Mouse (Mus musculus) urinary bladder, postnatal 36 days (tissue): ENCODE measurements around the gene Ncor1.
"Not testable (repeated sequence)": the region's sequence is repeated elsewhere in the genome, so short reads cannot be mapped to it uniquely, and the experiment has no call there.

Source experiments
- DNase-seq, 2 experiments: peaks; one replicate each; pipeline ENCODE4 v3.0.0; 2022; ENCODE audit warnings: low spot score in 2 of 2, mixed read lengths in 1 of 2

The Ncor1 gene

DNA sequence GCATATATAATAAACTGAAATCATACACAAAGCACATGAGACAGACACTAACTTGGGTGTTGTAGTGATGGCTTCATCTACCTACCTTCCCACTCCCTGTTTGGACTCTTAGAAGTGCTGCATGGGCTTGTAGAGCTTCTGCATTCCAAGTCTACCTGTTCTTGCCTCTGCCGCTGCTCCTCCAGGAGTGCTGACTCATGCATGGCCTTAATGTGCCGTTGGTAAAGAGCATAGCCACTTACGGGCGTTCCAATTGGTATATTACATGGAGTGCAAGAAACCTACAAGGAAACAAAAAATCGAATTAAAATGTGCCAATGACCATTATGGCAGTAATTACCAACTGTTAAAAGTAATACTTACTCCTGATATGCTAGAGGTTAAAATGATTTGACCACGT, 91.5 kb downstream of the Ncor1 start:
- no peak for DNase-seq

GRCm38 (mm10) chr11:62355216-62355615, 103.1 kb downstream of the Ncor1 start:
- no peak for DNase-seq

DNA sequence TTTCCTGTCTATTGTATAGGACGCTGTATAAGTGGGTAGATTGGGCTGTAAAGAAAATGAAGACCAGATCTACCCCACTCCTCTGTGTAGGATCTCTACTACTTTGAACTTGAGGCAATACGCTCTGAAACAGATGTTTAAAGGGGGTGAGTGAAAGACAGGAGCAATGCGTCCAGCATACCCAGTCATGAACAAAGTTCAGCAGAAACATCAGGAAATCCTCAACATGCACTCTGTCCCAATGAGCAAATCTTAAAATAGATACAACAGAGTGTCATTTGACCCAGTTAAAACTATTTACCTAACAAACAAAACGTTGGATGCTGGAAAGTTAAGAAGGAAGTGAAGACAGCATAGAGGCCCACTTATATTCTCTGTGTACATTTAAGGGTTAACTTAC, 106.4 kb downstream of the Ncor1 start:
- DNase-seq = no peak

DNA sequence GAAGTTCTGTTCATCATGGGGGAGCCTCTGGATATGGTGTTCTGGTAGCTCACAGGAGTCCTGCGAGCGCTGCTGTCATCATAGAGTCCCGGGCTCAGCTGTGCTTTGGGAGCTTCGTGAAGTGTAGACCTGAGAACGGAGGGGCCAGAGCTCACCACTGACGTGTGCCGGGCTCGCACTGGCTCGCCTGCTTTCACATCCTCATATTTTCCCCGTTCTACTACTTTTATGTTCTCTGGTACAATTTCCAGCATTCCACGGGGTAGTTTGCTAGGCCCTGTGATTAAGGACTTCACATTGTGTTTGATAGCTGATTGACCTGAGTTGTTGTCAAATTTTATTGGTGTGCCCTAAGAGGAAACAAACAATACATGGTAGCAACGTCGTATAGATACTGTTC, 115.3 kb downstream of the Ncor1 start:
- DNase-seq = no peak

- DNase-seq = no peak
Observed at GRCm38 (mm10) chr11:62332228-62332627, 126.1 kb downstream of the Ncor1 start.

- no peak for DNase-seq
Observed at GRCm38 (mm10) chr11:62331141-62331540, 127.2 kb downstream of the Ncor1 start.

DNA sequence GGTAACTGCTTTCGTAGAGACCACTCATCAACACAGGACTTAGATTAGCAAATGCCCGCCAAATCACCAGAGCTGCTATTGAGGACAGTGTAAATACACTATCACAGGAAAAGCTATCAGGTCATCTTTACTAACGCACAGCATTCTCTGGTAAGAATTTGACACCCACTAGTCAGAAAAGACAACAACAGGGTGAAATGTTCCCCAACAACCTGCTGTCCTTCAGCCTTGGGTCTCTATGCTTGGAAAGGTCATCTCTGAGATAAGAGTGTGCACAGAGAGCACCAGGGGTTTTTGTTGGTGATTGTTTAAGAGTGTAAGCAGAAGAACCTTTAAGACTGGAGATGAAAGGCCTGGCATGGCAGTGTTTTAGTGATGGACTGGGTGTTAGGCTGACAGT, 134.7 kb downstream of the Ncor1 start:
- DNase-seq = no peak

DNA sequence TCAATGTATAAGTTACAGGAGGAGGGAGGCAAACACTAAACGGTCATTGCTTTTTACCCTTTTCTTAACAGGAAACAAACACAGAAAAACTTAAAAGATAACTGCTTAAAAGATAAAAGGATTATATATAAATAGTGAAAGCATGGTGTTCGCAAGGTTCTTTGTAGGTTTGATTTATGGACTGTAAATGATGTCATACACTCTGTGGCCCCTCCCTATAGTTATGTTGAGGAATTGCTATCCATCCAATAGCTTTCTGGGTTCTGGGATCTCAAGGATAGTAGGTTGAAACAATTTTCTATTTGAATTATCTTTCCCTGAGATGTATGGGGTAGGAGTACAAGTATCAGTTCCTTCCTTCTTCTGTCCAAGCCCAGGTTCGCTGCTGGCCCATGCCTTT, 138.2 kb downstream of the Ncor1 start:
- DNase-seq = no peak

DNA sequence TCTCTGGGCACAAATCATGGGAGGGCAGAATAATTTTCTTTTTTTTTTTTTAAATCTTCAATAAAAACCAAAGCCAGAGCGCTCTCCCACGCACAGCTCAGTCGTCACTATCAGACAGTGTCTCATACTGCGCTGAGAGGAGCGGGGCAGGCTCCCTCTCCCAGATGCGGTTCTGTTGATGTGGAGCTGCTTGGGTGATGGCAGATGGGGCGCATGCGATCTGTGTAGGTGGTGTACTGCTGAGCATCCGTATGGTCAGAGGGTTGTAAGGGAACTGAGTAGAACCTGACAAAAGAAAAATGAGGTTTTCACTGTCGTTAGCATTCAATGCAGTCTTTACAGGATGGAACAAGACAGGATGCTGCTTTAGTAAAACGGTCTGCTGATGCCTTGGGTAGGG, 140.6 kb downstream of the Ncor1 start:
- no peak for DNase-seq

DNA sequence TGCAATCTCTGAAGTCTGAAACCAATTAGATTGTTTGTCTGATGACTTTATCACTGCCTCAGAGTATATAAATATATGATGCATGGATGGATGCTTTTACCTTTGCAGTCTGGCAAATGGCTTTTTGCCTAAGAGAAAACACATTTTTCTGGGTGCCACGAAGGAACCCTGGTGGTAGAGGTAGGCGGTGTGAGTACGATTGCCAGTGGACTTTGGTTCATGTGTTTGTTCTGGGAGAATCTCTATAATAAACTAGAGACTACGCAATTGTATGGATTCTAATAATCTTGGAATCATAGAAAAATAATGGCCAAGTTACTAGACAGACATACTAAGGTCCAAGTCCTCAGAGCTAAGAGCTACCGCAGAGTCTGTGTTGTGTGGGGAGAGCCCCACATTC, 143.4 kb downstream of the Ncor1 start:
- no peak for DNase-seq

- no peak for DNase-seq
Observed at GRCm38 (mm10) chr11:62309296-62309695, 149.0 kb downstream of the Ncor1 start.

GRCm38 (mm10) chr11:62305866-62306265, 152.5 kb downstream of the Ncor1 start:
- DNase-seq = no peak

- DNase-seq = no peak
Observed at GRCm38 (mm10) chr11:62298883-62299282, 159.5 kb downstream of the Ncor1 start.

- no peak for DNase-seq
Observed at GRCm38 (mm10) chr11:62294121-62294520, 164.2 kb downstream of the Ncor1 start.

DNA sequence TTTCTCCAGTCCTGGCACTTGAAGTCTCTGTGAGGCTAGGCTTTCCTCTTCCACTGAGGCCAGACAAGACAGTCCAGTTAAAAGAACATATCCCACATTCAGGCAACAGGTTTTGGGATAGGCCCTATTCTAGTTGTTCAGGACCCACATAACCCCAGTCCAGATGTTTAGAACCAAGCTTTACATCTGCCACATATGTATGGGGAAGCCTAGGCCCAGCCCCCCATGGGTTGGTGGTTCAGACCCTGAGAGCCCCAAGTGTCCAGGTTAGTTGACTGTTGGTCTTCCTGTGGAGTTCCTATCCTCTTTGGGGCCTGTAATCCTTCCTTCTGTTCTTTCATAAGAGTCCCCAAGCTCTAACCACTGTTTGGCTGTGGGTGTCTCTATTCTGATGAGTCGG, 170.6 kb downstream of the Ncor1 start:
- no peak for DNase-seq

GRCm38 (mm10) chr11:62285020-62285419, 173.3 kb downstream of the Ncor1 start:
- no peak for DNase-seq

DNA sequence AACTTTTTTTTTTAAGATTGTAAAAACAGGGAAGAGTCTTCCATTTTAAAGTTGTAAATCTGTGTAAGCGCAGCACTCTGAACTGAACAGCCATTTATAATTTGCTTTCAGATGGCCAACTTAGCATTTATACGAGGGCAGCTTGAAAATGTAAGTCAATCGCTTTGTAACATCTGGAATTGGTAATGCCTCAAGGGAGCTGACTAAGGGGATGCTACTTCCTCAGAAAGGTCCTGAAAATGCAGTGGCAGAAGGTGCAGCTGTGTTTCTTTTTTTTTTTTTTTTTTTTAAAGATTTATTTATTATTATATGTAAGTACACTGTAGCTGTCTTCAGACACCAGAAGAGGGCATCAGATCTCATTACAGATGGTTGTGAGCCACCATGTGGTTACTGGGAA, 174.3 kb downstream of the Ncor1 start:
- not testable (repeated sequence) for DNase-seq

GRCm38 (mm10) chr11:62281601-62281997, 176.7 kb downstream of the Ncor1 start:
- peak in 1 of 2 experiments; percentile 68 for DNase-seq

DNA sequence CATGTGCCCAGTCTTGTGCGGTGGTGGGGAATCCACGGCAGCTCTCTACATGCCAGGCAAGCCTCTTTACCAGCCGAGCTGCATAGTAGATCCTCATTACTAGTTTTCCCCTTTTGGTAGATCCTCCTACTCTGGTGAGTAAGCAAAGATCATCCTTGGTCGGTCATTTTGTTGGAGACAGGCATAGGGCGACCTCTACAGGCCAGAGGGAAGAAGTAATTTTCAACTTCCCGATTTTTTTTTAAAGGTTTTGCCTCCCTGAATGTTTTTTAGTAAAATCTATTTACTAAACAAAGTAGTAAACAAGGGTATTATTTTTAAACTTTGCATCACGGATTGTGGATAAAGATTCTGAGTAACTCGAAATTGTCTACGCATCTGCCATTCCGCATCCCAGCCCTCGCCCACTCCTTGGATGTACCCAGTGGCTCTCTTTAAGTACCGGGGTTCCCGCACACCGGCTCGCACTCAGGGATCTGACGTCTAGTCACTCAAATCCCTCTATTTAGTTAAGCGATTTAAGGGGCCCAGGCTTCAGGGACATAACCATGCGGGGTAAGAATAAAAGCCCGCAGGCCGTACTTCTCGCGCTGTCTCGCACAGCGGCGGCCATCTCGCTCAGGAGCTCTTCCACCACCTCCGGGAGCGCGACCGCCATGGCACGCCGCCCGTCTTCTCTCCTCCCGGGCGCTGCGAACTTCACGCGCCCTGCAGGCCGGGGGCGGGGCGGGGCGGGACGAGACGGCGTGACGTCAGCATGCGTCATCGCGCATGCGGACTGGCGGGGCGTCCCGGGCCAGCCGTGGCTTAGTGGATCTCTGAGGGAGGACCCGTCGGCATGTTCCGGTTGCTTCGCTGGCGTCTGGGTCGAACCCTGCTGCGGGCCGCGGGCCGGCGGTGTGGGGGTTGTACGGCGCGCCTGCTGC, 177.4 kb downstream of the Ncor1 start, which contains the start of the genes Zswim7 and Ttc19:
Gene Zswim7, minus strand, starts transcription at position 701 of the 926 bp plus-strand sequence.
Gene Ttc19, plus strand, starts transcription at position 799 of the 926 bp plus-strand sequence.
- peak; percentile 87 to 91 for DNase-seq

DNA sequence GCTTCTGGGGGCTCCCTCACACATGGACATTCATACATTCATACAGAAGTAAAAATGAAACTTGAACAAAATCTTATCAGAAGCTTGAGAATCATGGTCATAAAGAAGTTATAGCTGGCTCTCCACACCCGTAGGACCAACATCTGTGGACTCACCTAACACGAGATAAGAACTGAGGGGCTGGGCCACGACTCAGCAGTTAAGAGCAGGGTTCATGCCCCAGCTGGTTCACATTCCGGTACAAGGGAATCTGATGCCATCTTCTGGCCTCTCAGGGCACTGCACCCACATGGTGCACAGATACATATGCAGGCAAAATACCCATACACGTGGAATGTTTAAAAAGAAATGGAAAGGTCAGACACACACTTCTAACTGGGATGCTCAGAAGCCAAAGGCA, 180.3 kb downstream of the Ncor1 start:
- DNase-seq = peak; percentile 76 to 81

DNA sequence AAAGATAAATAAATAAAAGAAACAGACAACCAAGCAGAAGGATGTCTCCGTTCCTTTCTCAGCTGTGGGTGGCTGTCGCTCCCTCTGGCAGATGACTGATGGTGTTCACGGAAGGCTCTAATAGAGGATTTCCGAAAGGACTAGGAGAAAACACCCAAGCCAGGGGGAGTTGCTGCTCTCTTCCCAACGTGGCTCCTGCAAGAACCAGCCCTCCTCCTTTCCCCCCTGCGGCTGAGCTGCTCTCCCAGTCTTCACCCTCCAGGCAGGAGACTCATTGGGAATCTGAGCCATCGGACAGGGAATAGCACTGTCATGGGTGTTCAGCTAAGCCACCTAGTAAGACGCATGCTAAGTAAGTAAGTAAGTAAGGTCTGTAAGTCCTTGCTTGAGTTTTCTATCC, 181.3 kb downstream of the Ncor1 start:
- DNase-seq = no peak

GRCm38 (mm10) chr11:62270851-62271250, 187.5 kb downstream of the Ncor1 start:
- no peak for DNase-seq

DNA sequence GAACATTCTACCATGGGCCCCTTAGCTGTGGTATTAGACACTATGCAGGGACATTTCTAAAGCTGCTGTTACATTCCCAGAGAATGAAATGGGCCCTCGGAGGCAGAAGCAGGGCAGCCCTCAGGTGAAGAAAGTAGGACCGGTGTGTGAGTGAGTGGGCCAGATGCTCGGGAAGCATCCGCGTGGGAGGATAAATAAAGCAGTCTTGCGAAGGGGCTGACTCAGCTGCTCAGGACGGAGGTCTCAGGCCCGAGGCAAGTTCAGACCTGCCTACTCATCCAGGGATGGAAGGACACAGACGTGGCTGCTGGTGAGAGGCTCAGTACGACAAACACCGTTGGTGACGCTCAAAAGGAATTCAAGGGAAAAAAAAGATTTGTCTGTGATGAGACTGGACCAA, 189.2 kb downstream of the Ncor1 start:
- no peak for DNase-seq
